Mouse (Mus musculus) liver, embryonic 16.5 days (tissue): ENCODE measurements around the gene Sri. TPM values are rescaled to one million over a fixed set of nuclear protein-coding genes. Genes with fewer than 3 reads are reported as not detected.

Experiments used
- polyA plus RNA-seq: library from polyadenylated mRNA; unstranded; fragments of >200 nt; fragmentation: Nextera tagmentation; extraction: Ambion mirVana; gene quantifications from 2 replicates; pipeline ENCODE4 v1.2.1, GENCODE M21; 2015

Gene Sri
- polyA plus RNA-seq, 1 experiment from 2014 or later = 178 TPM

Other genes starting within 250 kb of the Sri start
- 8.9 and 9.4 TPM in 2 replicates for gene Steap4, start 85.6 kb upstream of the Sri start, polyA plus RNA-seq